Mouse (Mus musculus) cerebellum, adult 18-20 months (tissue): Measurements from ENCODE around the gene Galnt12.
A peak's percentile ranks its signal among the peaks of the same experiment; 100 is the strongest.

Experiments used
- DNase-seq, 2 experiments: peaks; one replicate each; pipeline ENCODE4 v3.0.0; 2021

The Galnt12 gene

DNA sequence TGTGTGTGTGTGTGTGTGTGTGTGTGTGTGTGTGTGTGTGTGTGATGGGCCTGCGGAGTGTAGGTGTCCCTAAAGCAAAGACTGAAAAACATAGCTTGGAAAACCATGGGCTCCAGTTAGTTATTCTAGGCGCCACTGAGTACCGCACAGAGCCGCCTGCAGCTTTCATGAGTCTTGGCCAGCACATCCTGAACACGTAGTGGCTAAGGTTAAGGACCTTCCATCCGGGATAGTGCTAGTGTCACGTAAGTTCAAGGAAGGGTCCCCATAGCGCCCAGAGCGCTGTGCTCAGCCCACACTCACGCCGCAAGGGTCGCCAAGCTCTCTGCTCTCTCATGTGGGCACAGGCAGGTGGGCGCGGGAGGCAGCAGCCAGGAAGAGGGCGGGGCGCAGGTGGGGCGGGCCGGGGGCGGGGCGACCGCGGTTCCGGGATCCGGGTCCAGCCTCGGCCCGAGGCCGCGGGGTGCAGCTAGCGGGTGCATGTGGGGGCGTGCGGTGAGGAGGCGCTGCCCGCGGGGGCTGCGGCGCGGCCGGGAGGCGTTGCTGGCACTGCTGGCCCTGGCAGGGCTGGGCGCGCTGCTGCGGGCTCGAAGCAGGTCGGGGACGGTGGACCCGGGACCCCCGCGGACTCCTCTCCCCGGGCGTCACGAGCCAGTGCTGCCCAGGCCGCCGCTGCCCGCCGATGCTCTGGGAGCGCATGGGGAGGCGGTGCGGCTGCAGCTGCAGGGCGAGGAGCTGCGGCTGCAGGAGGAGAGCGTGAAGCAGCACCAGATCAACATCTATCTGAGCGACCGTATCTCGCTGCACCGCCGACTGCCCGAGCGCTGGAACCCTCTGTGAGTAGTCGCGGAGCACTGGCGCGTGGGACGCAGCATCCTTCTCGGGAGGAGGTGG, at the start of gene Galnt12:
Galnt12 (plus strand) TSS at position 417 of the 894 bp plus-strand sequence.
- DNase-seq, result peak in 1 of 2 experiments; percentile 12

DNA sequence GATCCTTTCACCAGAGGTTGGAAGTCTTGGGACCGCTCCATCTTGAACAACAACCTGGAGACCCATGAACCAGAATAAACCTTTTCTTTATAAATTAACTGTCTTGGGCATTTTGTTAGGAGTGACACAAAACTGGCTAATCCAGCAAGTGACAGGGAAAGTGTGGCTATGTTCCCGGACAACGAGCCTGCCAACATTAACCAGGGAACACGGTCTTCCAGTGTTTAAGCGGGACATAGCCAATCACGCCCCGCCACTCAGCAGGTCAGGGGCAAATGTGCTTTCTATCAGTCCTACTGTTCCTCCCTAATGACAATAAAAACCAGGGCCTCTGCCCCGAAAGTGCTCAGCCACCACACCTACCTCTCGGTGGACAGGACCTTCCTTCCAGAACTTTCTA, 47.8 kb upstream of the Galnt12 start:
- no peak for DNase-seq

DNA sequence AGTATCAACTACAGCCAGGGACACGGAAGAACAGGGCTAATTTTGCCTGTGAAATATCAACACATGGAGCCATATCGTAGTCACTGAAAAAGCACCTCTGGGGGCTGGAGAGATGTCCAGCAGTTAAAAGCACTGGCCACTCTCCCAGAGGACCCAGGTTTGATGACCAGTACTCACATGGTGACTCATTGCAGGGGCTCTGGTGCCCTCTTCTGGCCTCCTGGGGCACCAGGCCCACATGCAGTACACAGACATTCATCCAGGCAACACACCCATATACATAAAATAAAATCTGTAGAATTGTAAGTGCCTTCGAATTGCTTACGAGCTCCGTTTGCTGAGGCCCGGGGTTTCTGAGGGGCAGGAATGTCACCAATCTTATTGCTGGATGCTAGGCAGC, 44.7 kb upstream of the Galnt12 start:
- DNase-seq, result peak in 1 of 2 experiments; percentile 27

DNA sequence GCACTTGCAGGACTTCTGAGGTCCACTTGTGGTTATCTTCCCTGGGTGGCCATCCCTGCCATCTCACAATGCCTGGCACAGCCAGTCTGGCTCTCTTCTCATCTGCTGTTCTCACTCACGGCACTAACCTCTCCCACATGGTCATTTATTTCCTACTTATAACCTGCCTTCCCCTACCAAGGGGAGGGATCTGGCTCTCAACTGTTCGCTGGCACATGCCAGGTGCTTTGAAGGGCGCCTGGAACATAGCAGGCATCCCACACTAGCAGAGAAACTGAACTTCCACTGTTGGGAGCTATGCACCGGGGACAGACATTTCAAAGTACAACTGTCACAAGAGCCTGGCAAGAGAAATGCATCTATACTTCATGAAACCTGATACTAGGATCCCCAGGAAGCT, 43.9 kb upstream of the Galnt12 start:
- peak in 1 of 2 experiments; percentile 5 for DNase-seq

DNA sequence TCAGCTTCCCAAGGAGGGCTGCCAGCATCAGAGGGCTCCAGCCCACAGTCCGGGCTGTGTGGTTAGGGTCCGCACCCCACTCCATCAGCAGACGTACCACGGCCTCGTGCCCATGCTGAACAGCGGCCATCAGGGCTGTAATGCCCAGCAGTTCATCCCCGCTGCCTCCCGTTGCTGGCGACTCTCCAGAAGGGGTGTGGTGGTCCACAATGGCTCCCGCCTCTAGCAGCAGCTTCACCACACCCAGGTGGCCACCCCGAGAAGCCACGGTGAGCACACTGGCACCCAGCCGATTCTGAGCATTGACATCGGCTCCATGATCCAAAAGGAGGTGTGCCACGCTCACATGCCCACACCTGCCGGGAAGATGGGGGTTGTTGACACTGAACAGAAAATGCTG, 42.5 kb upstream of the Galnt12 start:
- DNase-seq, result peak in 1 of 2 experiments; percentile 33

DNA sequence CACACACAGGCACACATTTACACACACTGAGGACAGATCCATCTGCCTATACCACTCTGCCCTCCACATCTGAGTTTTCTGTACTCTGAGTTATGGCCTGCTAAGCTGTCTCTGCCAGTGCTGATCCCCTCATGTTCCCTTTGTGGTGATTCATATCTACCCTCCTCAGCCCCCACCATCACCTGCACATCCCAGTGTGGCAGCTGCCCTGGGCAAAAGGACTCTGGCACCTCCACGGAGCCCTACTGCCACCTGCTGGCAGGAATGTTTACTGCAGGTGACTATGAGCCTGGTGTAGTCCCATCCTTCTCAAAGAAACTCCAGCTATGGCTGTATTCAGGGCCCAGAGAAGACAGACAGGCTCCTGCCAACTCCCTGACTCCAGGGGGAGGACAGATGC, 41.5 kb upstream of the Galnt12 start:
- peak; percentile 88 to 95 for DNase-seq

DNA sequence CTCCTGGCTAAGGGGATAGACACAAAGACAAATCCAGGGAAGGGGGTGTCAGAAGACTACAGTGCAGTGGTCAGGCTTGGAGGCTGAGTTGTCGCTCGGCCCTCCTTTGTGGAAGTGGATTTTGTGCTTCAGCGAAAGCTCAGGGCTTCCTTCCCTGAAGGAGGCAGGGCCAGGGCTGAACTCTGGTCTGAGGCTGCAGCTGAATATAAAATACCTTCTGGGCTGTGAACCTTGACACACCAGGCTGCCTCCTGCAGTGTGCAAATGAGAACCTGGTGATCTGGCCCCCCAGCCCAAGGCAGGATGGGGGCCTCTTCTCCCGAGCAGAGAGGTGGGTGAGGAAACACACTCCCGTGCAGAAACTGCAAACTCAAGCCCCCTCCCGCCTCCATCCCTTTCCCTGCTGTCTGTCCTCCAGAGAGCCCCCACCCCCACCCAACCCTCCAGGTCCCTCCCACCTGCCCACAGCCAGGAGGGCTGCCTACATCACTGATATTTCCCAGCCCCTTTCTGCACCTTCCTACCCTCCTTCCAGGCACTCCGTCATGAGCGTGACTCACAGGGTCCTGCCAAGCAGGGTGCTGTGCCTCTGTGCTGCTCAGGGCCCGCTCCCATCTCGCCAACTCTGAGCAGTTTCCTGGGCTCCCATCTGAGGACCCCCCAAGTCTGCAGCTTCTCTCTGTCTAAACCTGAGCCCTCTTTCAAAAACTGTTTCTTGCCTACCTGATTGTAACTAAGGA, 40.9 kb upstream of the Galnt12 start:
- no peak for DNase-seq

DNA sequence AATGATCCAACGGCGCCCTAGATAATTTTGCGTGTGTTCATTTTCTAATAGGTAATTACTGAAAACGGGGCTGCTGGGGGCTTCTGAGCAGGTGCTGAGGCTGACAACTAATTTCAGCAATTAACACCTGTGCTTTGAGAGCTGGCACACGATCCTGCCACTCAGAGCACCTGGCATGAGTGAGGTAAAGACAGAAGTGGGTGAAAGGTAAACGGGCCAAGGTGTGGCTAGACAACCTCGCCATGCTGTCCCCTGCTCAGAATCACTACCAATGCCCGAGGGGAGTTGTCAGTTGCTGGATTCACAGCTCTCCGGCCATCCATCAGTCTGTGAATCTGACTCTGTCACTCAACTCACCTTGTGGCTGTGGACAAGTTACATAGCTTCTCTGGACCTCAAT, 39.8 kb upstream of the Galnt12 start:
- DNase-seq, result peak in 1 of 2 experiments; percentile 6

DNA sequence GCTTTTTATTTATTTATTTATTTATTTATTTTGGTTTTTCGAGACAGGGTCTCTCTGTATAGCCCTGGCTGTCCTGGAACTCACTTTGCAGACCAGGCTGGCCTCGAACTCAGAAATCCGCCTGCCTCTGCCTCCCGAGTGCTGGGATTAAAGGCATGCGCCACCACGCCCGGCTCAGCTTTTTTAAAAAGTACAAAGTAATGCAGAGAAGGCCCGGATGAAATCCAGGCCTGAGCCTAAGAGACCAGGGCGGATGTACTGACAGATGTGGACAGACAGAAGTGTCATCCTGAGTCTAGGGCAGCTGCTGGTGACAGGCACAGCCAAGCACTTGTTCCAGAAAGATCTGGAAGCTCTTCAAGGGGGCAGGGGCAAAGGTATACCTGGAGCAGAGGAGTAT, 36.5 kb upstream of the Galnt12 start:
- DNase-seq, result peak in 1 of 2 experiments; percentile 17

DNA sequence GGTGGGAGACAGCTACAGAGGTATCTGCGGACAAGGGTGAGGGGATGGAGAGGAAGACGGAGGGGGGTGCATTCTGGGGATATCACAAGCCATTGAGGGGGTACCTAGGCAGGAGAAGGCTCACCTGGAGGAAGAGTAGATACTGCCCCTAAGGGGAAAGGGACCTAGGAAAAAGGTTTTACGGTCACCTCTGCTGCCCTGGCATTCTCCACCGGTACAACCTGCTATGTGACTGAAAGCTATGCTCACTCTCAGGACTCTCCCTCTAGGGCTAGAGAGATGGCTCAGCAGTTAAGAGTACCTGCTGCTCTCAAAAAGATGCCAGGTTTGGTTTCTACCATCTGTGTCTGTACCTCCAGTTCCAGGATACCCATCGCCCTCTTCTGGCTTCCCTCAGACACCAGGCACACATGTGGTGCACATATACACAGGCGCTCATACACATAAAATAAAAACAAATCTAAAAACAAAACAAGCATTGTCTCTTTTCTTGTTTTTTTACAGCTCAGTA, 36.1 kb upstream of the Galnt12 start:
- DNase-seq, result no peak

DNA sequence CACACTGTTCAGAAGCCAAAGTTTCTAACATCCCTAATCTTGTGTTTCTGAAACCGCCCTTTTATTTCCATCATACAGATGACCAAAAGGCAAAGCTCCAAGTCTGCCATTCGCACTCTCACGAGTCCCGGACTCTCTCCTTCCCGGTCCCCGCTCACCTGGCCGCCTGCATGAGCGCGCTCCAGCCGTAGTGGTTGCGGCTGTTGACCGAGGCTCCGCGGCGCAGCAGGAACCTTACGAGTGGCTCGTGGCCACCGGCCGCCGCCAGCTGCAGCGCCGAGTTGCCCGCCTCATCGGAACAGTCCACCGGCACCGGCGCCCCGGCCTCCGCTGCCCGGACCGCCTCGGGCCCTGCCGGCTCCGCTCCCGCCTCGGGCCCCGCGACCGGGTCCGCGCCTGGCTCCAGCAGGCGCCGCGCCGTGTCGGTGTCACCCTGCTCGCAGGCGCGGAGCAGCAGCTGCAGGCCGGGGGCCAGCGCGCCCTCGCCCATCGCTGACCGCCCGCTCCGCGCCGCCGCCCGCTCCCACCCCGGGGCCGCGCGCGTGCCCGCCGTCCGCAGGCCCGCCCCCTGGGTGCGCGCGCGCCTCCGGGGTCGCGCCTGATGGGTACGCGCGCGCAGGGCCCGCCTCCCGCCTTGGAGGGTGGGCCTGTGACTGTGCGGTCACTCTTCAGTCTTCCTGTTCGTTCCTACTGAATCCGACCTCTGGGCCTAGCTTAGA, 34.8 kb upstream of the Galnt12 start, which contains the start of gene Anks6:
Anks6 (minus strand) TSS at position 637 of the 719 bp plus-strand sequence.
- peak; percentile 68 to 92 for DNase-seq

DNA sequence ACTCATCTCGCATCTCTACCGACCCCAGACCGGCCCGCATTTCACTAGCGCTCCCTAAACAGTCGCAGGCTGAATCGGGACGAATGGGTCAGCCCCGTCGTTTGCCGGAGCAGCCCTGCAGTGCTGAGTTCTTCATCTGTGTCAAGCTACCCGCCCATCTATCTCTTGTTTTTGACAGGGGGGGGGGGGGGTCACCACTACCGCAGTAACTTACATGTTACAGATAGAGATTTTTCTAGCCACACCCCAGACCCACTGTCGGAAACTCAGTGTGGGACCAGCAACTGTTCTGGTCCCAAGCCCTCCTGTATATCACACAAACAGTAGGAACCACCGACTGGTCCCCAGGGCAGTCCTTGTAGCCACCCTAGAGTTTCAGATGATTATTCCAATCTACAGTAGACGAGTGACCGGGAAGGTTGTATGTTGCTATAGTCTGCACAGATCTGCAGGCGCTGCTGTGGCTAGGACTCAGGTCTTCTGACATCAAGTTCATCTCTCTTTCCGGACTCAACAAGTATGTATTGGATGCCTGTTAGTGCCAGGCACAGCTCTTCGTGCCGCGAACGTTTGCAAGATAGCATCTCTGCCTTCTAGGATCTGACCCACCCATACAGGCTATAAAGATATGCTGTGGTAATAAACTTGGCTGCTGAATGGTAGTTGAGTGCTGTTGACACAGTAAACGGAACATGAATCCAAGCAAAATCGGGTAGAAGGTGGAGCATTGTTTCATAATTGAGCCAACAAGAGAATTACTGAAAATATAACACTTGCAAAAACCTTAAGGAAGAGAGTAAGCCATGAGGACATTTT, 34.0 kb upstream of the Galnt12 start:
- DNase-seq, result peak in 1 of 2 experiments; percentile 34

DNA sequence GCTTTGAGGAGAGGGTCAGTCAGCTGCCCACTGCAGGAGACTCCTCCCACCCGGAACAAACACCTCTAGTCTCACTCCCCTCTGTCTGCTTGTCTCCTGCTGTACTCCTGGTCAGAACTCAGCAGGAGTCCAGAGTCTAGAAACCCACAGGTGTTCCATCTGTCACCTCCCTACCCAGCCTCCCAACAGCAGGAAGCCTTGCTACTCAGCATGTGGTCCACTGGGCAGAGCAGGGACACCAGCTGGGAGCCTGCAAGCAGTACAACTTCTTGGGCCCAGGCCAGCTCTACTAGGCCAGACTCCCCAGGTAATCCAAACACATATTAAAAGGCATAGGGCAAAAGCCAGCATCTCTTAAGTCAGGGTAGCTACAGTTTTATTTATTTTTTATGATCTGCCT, 30.8 kb upstream of the Galnt12 start:
- peak in 1 of 2 experiments; percentile 32 for DNase-seq

DNA sequence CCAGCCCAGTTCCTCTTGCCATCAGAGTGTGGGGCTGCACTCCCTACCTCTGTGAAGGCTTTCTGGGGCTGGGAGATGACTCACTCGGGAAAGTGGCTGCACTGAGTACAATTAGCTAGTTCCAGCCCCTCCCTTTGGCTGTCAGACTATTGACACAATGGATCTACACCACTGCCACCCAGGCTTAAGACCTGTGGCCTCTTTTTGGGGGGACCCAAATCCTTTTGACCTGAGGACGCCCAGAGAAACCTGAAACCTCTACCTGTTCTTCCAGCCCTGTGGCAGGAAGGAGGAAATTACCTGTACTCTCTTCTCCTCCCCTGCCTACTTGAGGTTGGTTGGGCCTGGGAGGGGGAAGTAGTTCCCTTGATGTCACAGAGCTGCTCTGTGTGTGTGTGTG, 16.7 kb upstream of the Galnt12 start:
- no peak for DNase-seq

DNA sequence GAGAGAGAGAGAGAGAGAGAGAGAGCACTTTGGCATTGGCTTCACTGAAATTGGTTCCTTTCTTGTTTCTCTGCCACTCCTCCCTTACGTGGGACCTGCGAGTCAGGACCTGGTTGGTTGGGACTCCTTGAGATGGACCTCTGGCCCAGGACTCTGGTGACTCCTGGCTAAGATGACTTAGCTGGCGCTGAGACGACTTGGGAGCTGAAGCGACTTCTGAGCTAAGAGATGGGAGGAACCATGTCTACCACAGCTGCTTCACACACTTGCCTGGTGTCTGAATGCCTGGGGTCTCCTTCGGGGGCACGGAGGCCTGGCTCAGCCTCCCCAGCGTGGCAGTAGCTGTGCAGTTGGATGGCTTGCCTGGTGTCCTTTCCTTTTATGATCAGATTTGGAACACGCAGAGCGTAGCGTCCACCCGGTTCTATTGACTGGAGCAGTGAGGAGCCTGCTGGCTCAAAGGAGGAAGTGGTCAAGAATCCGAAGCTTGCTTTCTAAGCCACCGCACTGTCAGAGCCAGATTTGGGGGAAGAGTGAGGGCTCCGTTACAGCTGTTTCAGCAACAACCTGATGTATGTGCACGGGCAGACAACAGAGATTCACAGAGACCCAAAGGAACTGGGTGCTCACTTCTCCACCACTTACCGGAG, 11.6 kb upstream of the Galnt12 start:
- no peak for DNase-seq

DNA sequence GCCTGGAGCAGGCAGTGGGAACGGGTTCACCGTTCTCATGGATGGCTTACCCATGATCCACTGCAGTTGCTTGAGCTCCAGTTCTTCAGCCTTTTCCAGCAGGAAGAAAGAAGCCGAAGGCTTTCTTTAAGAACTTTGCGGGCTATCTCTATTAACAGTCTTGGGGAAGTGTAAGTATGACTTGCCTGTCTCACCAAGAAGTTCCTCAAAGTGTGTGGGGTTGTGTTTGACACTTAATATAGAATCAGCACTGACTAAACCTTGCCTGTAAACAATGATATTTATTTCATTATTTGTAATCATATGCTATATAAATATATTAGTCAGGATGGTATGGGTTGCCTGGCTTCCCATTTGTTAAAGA, 11.1 kb upstream of the Galnt12 start:
- no peak for DNase-seq

DNA sequence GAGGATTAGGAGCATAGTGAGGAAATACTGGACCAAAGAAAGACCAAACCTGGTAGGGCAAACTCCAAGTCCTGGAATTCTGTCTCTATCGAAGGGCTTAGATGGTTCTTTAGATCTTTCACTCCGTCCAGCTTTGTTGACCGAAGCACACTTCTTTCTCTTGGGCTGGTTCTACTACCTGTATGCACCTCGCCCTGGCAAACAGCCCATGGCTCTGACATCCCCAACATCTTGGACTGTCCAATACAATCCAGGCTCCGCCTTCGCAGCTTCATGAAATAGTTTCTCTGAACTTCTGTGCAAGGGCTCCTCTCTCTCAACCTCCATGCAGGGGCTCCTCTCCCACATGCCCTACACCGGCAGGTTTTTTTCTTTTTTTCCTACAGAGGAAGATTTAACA, 7.9 kb upstream of the Galnt12 start:
- no peak for DNase-seq

DNA sequence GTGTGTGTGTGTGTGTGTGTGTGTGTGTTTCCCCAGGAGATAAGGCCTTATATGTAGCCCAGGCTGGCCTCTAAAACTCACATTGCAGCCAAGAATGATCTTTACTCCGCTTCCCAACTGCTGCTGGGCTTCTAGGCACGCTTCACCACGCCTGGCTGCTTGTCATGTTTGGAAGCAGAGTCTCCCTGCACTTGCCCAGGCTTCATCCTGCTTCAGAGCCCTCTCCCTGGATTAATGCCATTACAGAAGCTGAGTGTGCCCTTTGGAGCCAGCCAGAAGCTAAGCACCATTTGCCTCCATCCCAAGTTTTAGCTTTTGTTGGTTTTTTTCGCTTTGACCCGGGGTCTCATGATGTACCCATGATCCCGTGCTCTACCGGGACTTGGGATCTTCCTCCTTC, 3.0 kb upstream of the Galnt12 start:
- DNase-seq, result no peak

DNA sequence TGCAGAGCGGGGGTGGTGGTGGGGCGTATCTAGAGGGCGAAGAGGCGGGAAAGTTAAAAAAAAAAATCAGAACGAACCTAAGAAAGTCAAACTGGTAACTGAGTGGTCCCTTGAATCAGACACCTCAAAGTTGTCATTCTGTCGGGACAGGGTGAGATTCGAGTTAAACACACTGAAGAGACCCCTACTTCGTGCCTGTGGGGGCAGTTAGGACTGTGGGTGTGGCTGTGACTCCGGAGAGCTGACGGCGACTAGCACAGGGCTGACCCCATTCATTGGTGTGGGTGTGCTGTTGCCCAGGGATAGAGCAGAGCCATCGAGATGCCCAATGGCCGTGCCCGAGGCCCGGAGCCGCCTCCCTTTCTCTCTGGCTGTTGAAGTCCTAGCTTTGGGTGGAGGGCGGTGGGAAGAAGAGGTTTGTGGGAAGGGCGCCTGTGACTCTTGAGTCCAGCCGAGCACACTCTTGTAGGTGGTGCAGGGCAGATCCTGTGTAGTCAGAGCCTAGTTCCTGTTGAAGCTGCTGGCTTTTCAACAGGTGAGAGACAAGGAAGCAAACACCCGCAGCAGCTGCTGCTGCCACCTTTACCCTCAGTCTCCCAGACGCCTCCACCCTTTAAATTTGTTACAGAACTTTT, 795 bp downstream of the Galnt12 start:
- DNase-seq, result peak in 1 of 2 experiments; percentile 14

DNA sequence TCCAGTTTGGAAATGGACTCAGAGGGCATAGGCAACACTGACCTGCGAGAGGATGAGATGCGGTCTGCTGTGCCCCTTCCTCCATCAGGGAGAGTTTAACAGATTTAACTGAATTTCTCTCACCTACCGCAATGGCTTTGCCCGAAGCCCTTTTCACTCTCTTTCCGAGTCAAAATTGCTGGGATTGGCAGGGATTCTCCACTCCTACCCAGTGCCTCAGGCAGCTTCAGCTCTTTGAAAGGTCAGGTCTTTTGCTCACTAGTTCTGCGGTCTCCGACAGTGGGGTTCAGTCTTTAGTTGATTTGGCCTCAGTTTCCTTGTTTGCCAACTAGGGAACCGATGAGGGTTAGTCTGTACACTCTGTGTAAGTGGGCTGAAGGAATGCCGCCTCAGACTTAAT, 1.5 kb downstream of the Galnt12 start:
- no peak for DNase-seq

DNA sequence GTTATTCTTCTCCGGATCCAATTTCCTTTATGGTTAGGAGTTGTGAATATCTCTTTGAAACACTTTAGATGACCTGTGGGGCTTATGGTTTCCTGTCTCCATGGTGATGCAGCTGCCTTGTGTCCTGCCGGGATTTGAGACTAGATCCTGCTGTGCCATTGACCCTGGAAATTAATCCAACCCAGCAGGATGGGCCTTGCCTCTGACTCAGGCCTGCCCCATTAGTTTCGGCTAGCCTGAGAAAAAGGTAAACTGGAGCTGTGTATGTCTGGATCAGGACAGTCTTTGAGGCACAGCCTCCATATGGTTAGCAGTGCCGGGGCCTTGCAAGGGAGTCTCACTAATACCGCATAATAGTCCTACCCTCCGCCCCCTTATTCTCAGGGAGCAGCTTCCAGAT, 1.9 kb downstream of the Galnt12 start:
- DNase-seq, result no peak
